Mouse (Mus musculus): ENCODE results near the gene Tnfsf4.

DNA sequence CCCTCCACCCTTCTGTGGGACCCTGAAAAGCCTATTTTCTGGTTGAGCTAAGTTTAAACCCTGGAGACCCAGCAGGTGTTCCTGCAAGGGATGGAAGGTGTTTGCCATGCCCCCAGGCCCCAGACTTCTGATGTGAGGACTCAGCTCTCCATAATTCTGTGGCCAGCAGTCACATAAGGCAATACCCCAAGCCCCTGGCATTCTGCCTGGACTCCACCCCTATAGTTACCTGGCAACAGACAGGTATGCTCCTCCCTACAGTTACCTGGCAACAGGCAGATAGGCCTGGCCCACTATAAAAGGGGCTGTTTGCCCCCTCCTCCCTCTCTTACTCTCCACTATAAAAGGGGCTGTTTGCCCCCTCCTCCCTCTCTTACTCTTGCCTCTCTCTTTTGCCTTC is 24.7 kb downstream of the Tnfsf4 start:
- TF ChIP-seq CTCF (IDR thresholded peaks at IDR 0.05; ENCODE audit: borderline replicate concordance, control insufficient read depth, extremely low read depth, insufficient read depth, low read length, poor library complexity) = no peak
- TF ChIP-seq POLR2A (IDR thresholded peaks at IDR 0.05; ENCODE audit: control insufficient read depth, extremely low read depth, insufficient read depth, low read length, poor library complexity) = no peak

All from thymus, adult 2 months (tissue).